In genomic region chrX:13346696-13347026, GRCm38 (mm10) we compare ENCODE assay signal across 8 mouse cellular contexts.
DNase-seq lines count a peak whose midpoint lies in the region; ATAC-seq and TF ChIP-seq lines count a peak whose summit lies in the region.

No protein-coding gene starts in this region.

- no peaks in the 10 kb centered on the region for H3K9me3 ChIP-seq in G1E (replicated peaks)
- no peaks in the 10 kb centered on the region for H3K9me3 ChIP-seq in embryonic facial prominence, embryonic 15.5 days (replicated peaks)
- no peaks in the 10 kb centered on the region for H3K9me3 ChIP-seq in intestine, postnatal 0 days (ENCODE audit: control insufficient read depth)
- no peaks in the 10 kb centered on the region for H3K9me3 ChIP-seq in lung, embryonic 14.5 days (ENCODE audit: low read depth, low read length)
- H3K9me3 ChIP-seq in stomach, embryonic 14.5 days (ENCODE audit: control insufficient read depth, low read depth, low read length) = no peaks in the 10 kb centered on the region

- peak overlapping the region; percentile 70 for H3K4me3 ChIP-seq in G1E (ENCODE audit: low read depth, low read length)
- H3K4me3 ChIP-seq in embryonic facial prominence, embryonic 15.5 days (replicated peaks) = peak overlapping the region; percentile 44
- H3K4me3 ChIP-seq in intestine, postnatal 0 days (ENCODE audit: low read depth, low read length) = peak overlapping the region; percentile 37
- H3K4me3 ChIP-seq in lung, embryonic 14.5 days (ENCODE audit: low read depth, low read length) = peak overlapping the region; percentile 35
- peak overlapping the region; percentile 25 for H3K4me3 ChIP-seq in stomach, embryonic 14.5 days (ENCODE audit: low read depth, low read length)

- H3K36me3 ChIP-seq in G1E (replicated peaks) = no peaks in the 10 kb centered on the region
- H3K36me3 ChIP-seq in embryonic facial prominence, embryonic 15.5 days = no peaks in the 10 kb centered on the region
- no peaks in the 10 kb centered on the region for H3K36me3 ChIP-seq in intestine, postnatal 0 days (ENCODE audit: control insufficient read depth, insufficient read depth)
- H3K36me3 ChIP-seq in lung, embryonic 14.5 days (ENCODE audit: insufficient read depth) = no peaks in the 10 kb centered on the region
- H3K36me3 ChIP-seq in stomach, embryonic 14.5 days (ENCODE audit: control insufficient read depth, insufficient read depth, low read length) = no peaks in the 10 kb centered on the region

- no peak overlapping the region for H3K9ac ChIP-seq in embryonic facial prominence, embryonic 15.5 days
- no peak overlapping the region for H3K9ac ChIP-seq in intestine, postnatal 0 days (ENCODE audit: low read depth, low read length)
- H3K9ac ChIP-seq in lung, embryonic 14.5 days = peak overlapping the region; percentile 2; the same call in 1 of the 2 replicates
- H3K9ac ChIP-seq in stomach, embryonic 14.5 days (replicated peaks; ENCODE audit: low read depth, low read length) = no peak overlapping the region

- DNase-seq in kidney, adult 11 months = peak; percentile 14
- no peak for DNase-seq in kidney, postnatal 14 days
- peak; percentile 1 for DNase-seq in G1E (ENCODE audit: low spot score)
- DNase-seq in lung, embryonic 14.5 days = no peak
- DNase-seq in embryo, embryonic 9.5 days (ENCODE audit: extremely low spot score) = no peak

- peaks cover 23% of the 10 kb centered on the region for H3K4me1 ChIP-seq in G1E (ENCODE audit: insufficient read depth, low read depth, low read length)
- H3K4me1 ChIP-seq in embryonic facial prominence, embryonic 15.5 days = peaks cover 9% of the 10 kb centered on the region
- no peaks in the 10 kb centered on the region for H3K4me1 ChIP-seq in intestine, postnatal 0 days (replicated peaks; ENCODE audit: control insufficient read depth, insufficient read depth, low read length)
- H3K4me1 ChIP-seq in lung, embryonic 14.5 days (ENCODE audit: insufficient read depth) = no peaks in the 10 kb centered on the region
- H3K4me1 ChIP-seq in stomach, embryonic 14.5 days (ENCODE audit: control insufficient read depth, insufficient read depth, low read length) = no peaks in the 10 kb centered on the region

- H3K27ac ChIP-seq in embryonic facial prominence, embryonic 15.5 days (replicated peaks) = peak overlapping the region; percentile 88
- no peak overlapping the region; the same call in 1 of the 2 replicates for H3K27ac ChIP-seq in intestine, postnatal 0 days (ENCODE audit: low read depth, low read length)
- H3K27ac ChIP-seq in lung, embryonic 14.5 days (ENCODE audit: low read depth) = peak overlapping the region; percentile 93
- peak overlapping the region; percentile 86 for H3K27ac ChIP-seq in stomach, embryonic 14.5 days (ENCODE audit: low read length)

- no peaks in the 10 kb centered on the region for H3K27me3 ChIP-seq in G1E (ENCODE audit: insufficient read depth, low read length)
- peaks cover 7% of the 10 kb centered on the region; the same call in 1 of the 2 replicates for H3K27me3 ChIP-seq in embryonic facial prominence, embryonic 15.5 days
- H3K27me3 ChIP-seq in intestine, postnatal 0 days (replicated peaks; ENCODE audit: control insufficient read depth, insufficient read depth, low read length) = no peaks in the 10 kb centered on the region
- H3K27me3 ChIP-seq in lung, embryonic 14.5 days (ENCODE audit: insufficient read depth, low read length) = no peaks in the 10 kb centered on the region; the same call in 1 of the 2 replicates
- H3K27me3 ChIP-seq in stomach, embryonic 14.5 days (ENCODE audit: control insufficient read depth, insufficient read depth, low read length) = no peaks in the 10 kb centered on the region

- H3K4me2 ChIP-seq in embryonic facial prominence, embryonic 15.5 days (replicated peaks) = peak overlapping the region; percentile 51
- H3K4me2 ChIP-seq in intestine, postnatal 0 days (replicated peaks; ENCODE audit: low read depth) = peak overlapping the region; percentile 64
- H3K4me2 ChIP-seq in lung, embryonic 14.5 days = peak overlapping the region; percentile 62
- peak overlapping the region; percentile 36 for H3K4me2 ChIP-seq in stomach, embryonic 14.5 days (replicated peaks; ENCODE audit: low read depth, low read length)

- 7% methylated on average over 5 of the region's 5 CpGs for WGBS in embryonic facial prominence, embryonic 15.5 days
- 10% methylated on average over 5 of the region's 5 CpGs for WGBS in intestine, postnatal 0 days
- 6% methylated on average over 5 of the region's 5 CpGs for WGBS in lung, embryonic 14.5 days
- WGBS in stomach, embryonic 14.5 days = 12% methylated on average over 5 of the region's 5 CpGs

- TF ChIP-seq CTCF in G1E (IDR thresholded peaks at IDR 0.05; ENCODE audit: low read depth, low read length) = no peak
- TF ChIP-seq CTCF in intestine, postnatal 0 days (IDR thresholded peaks at IDR 0.05; ENCODE audit: low read depth) = no peak
- no peak for TF ChIP-seq CTCF in lung, embryonic 14.5 days (IDR thresholded peaks at IDR 0.05; ENCODE audit: low read depth)

- no peak for ATAC-seq in G1E (ENCODE audit: extremely low read depth, insufficient number of reproducible peaks, low FRiP score, poor library complexity, severe bottlenecking)
- ATAC-seq in embryonic facial prominence, embryonic 15.5 days (ENCODE audit: insufficient number of reproducible peaks, low FRiP score, low TSS enrichment, low read depth) = no peak
- ATAC-seq in intestine, postnatal 0 days = no peak
- no peak for ATAC-seq in lung, embryonic 14.5 days (ENCODE audit: insufficient read depth)
- ATAC-seq in stomach, embryonic 14.5 days (ENCODE audit: insufficient number of reproducible peaks, insufficient read depth, low FRiP score, low read depth) = no peak

Comparison
In these comparisons a context has a peak if more than half of its experiments do, and no peak if none do; other contexts are left out.
1. DNase-seq: peak in kidney, adult 11 months (single experiment) and G1E (single experiment); none in kidney, postnatal 14 days (single experiment), lung, embryonic 14.5 days (single experiment) and embryo, embryonic 9.5 days (single experiment).
2. Peak in every context shown above with its lines, with median percentiles within 50 percentile points of each other: H3K4me3 ChIP-seq and H3K4me2 ChIP-seq.